Mouse (Mus musculus) MEL (cell line): Measurements from ENCODE around the gene Spag9. TPM values are rescaled to one million over a fixed set of nuclear protein-coding genes. Genes with fewer than 3 reads are reported as not detected.
A peak's percentile ranks its signal among the peaks of the same experiment; 100 is the strongest.

Source experiments
- DNase-seq: peaks from one replicate; pipeline ENCODE4 v3.0.0; 2011; ENCODE audit warnings: low read depth, low spot score
- H3K27ac ChIP-seq: 2 replicates; pipeline ENCODE4 v1.5.1; 2012; ENCODE audit warnings: low read depth, mild to moderate bottlenecking, control low read depth, low read length, moderate library complexity; ENCODE audit not compliant: control insufficient read depth
- H3K27me3 ChIP-seq, 2 experiments: fragments of 150-350 bp in 1 of 2; sonication (generic) in 1 of 2; 2 replicates each; pipeline ENCODE4 v1.6.1; 2012; ENCODE audit warnings: low read length in 2 of 2, mild to moderate bottlenecking in 2 of 2, improper control_type of control experiment in 1 of 2, moderate library complexity in 1 of 2; ENCODE audit not compliant: insufficient read depth in 2 of 2, control insufficient read depth in 1 of 2
- H3K36me3 ChIP-seq, 2 experiments: 2 replicates each; pipeline ENCODE4 v1.6.1; 2012 to 2014; ENCODE audit warnings: low read length in 2 of 2, improper control_type of control experiment in 1 of 2, inconsistent platforms in 1 of 2, mild to moderate bottlenecking in 1 of 2; ENCODE audit not compliant: insufficient read depth in 2 of 2, control insufficient read depth in 1 of 2
- H3K4me1 ChIP-seq, 2 experiments: fragments of 150-350 bp in 1 of 2; sonication (generic) in 1 of 2; 2 replicates each; pipeline ENCODE4 v1.6.1; 2012; ENCODE audit warnings: low read length in 2 of 2, improper control_type of control experiment in 1 of 2, mild to moderate bottlenecking in 1 of 2; ENCODE audit not compliant: insufficient read depth in 2 of 2, control insufficient read depth in 1 of 2
- H3K4me3 ChIP-seq, 2 experiments: fragments of 150-350 bp in 1 of 2; sonication (generic) in 1 of 2; 2 replicates each; pipeline ENCODE4 v1.5.1; 2012; ENCODE audit warnings: low read depth in 2 of 2, low read length in 2 of 2, mild to moderate bottlenecking in 2 of 2, moderate library complexity in 2 of 2, control low read depth in 1 of 2, improper control_type of control experiment in 1 of 2; ENCODE audit not compliant: control insufficient read depth in 1 of 2, insufficient read depth in 1 of 2
- H3K79me2 ChIP-seq: 2 replicates; pipeline ENCODE4 v1.6.1; 2012; ENCODE audit warnings: mild to moderate bottlenecking, low read length, moderate library complexity; ENCODE audit not compliant: control insufficient read depth, poor library complexity, insufficient read depth
- H3K9ac ChIP-seq: 2 replicates; pipeline ENCODE4 v1.6.1; 2012; ENCODE audit warnings: low read depth, mild to moderate bottlenecking, control low read depth, low read length, moderate library complexity; ENCODE audit not compliant: control insufficient read depth, poor library complexity, severe bottlenecking
- H3K9me3 ChIP-seq: fragments of 150-350 bp; sonication (generic); replicated peaks from 2 replicates; pipeline ENCODE4 v1.6.1; 2012; ENCODE audit warnings: mild to moderate bottlenecking, low read length, improper control_type of control experiment, moderate library complexity; ENCODE audit not compliant: insufficient read depth
- CHD2 ChIP-seq: IDR thresholded peaks from 2 replicates; pipeline ENCODE4 v1.6.1; 2011; ENCODE audit warnings: low read length, improper control_type of control experiment
- CTCF ChIP-seq, 3 experiments: IDR thresholded peaks in 2 of 3; conservative IDR thresholded peaks in 1 of 3; 2 replicates each; pipeline ENCODE4 v1.5.1; 2011 to 2012; ENCODE audit warnings: low read length in 3 of 3, low read depth in 2 of 3, mild to moderate bottlenecking in 2 of 3, improper control_type of control experiment in 1 of 3, inconsistent platforms in 1 of 3, mixed read lengths in 1 of 3, moderate library complexity in 1 of 3; ENCODE audit not compliant: control insufficient read depth in 1 of 3, insufficient read depth in 1 of 3, poor library complexity in 1 of 3, severe bottlenecking in 1 of 3
- ETS1 ChIP-seq: IDR thresholded peaks from 2 replicates; pipeline ENCODE4 v1.6.1; 2012; ENCODE audit warnings: low read depth, mild to moderate bottlenecking, inconsistent platforms, low read length, improper control_type of control experiment, moderate library complexity
- MEF2A ChIP-seq: IDR thresholded peaks from 2 replicates; pipeline ENCODE4 v1.6.1; 2014; ENCODE audit warnings: low read depth, mild to moderate bottlenecking, inconsistent platforms, low read length, improper control_type of control experiment; ENCODE audit not compliant: poor library complexity, insufficient replicate concordance, severe bottlenecking; ENCODE audit errors: extremely low read depth
- MYC ChIP-seq: IDR thresholded peaks from 2 replicates; pipeline ENCODE4 v1.6.1; 2011; ENCODE audit warnings: low read depth, mild to moderate bottlenecking, low read length, improper control_type of control experiment, moderate library complexity
- NRF1 ChIP-seq: IDR thresholded peaks from 2 replicates; pipeline ENCODE4 v1.6.1; 2014; ENCODE audit warnings: low read depth, mild to moderate bottlenecking, inconsistent platforms, low read length, improper control_type of control experiment, moderate library complexity; ENCODE audit not compliant: poor library complexity, insufficient read depth, severe bottlenecking
- POLR2A ChIP-seq, 2 experiments: IDR thresholded peaks; 2 replicates each; pipeline ENCODE4 v1.6.1; 2011 to 2012; ENCODE audit warnings: low read length in 2 of 2, mild to moderate bottlenecking in 2 of 2, control low read depth in 1 of 2, improper control_type of control experiment in 1 of 2, low read depth in 1 of 2, moderate library complexity in 1 of 2; ENCODE audit not compliant: control insufficient read depth in 1 of 2, insufficient read depth in 1 of 2, poor library complexity in 1 of 2
- POLR2AphosphoS2 ChIP-seq: IDR thresholded peaks from 2 replicates; pipeline ENCODE4 v1.6.1; 2011; ENCODE audit warnings: low read length, improper control_type of control experiment
- TCF12 ChIP-seq: IDR thresholded peaks from 2 replicates; pipeline ENCODE4 v1.6.1; 2014; ENCODE audit warnings: low read depth, mild to moderate bottlenecking, inconsistent platforms, low read length, improper control_type of control experiment, moderate library complexity
- ZC3H11A ChIP-seq: IDR thresholded peaks from 2 replicates; pipeline ENCODE4 v1.6.1; 2012; ENCODE audit warnings: low read depth, mild to moderate bottlenecking, inconsistent platforms, low read length, improper control_type of control experiment
- ZKSCAN1 ChIP-seq: IDR thresholded peaks from 2 replicates; pipeline ENCODE4 v1.6.1; 2012; ENCODE audit warnings: low read depth, mild to moderate bottlenecking, inconsistent platforms, low read length, improper control_type of control experiment, moderate library complexity
- polyA plus RNA-seq, 2 experiments: library from polyadenylated mRNA; stranded (reverse) in 1 of 2; unstranded in 1 of 2; fragments of >175 nt in 1 of 2; fragments of >200 nt in 1 of 2; gene quantifications; 2 replicates each; pipeline versions ENCODE4 v1.2.1 to v1.2.4; 2012; ENCODE audit warnings: low replicate concordance in 2 of 2, low read depth in 1 of 2; ENCODE audit not compliant: insufficient read length in 2 of 2, insufficient read depth in 1 of 2, missing spikeins in 1 of 2
- total RNA-seq: library from RNA; depleted of rRNA; stranded (reverse); fragments of 300-350 nt; gene quantifications from 2 replicates; pipeline ENCODE4 v1.2.3, GENCODE M21; 2012

Gene Spag9
- total and polyA plus RNA-seq, 3 experiments, result 18.9 to 279 (median 20.6) TPM

- DNase-seq, result no peak
- no peak for TF ChIP-seq POLR2AphosphoS2
- H3K9ac ChIP-seq, result peak overlapping the region; percentile 56; the same call in 1 of the 2 replicates
- H3K4me1 ChIP-seq, result peaks cover 4 to 14% of the 10 kb centered on the region in 2 experiments
- peak overlapping the region in 1 of 2 experiments; percentile 52; a peak in 2 of 4 replicates for H3K4me3 ChIP-seq
- peaks cover 31% of the 10 kb centered on the region for H3K79me2 ChIP-seq
- H3K27ac ChIP-seq, result no peak overlapping the region
- peaks cover 8 to 27% of the 10 kb centered on the region in 2 experiments for H3K36me3 ChIP-seq
- no peaks in the 10 kb centered on the region for H3K9me3 ChIP-seq
- peaks cover 0 to 3% of the 10 kb centered on the region in 2 experiments; a peak in 2 of 4 replicates for H3K27me3 ChIP-seq
These were observed 26.7 kb upstream of the Spag9 start for GRCm38 (mm10) chr11:93969171-93969570.

- Histone ChIP-seq H3K4me1 (peaks cover 4 to 14% of the 10 kb centered on the region in 2 experiments), H3K36me3 (peaks cover 6 to 21% of the 10 kb centered on the region in 2 experiments), H3K9me3 (no peaks in the 10 kb centered on the region), H3K4me3 (no peak overlapping the region), H3K9ac (no peak overlapping the region), H3K27me3 (peaks cover 2 to 3% of the 10 kb centered on the region in 2 experiments; a peak in 3 of 4 replicates), H3K27ac (no peak overlapping the region), H3K79me2 (peaks cover 29% of the 10 kb centered on the region)
- no peak for DNase-seq
- TF ChIP-seq MEF2A, result no peak
- no peak for TF ChIP-seq POLR2A (IDR thresholded peaks at IDR 0.05; ENCODE audit: control insufficient read depth in 1 of 2, insufficient read depth in 1 of 2, low read depth in 1 of 2, low read length in 2 of 2, poor library complexity in 1 of 2)
- TF ChIP-seq ZC3H11A, result no peak
These were observed 26.1 kb upstream of the Spag9 start for GRCm38 (mm10) chr11:93969799-93970198.

GRCm38 (mm10) chr11:93972951-93973350, 22.9 kb upstream of the Spag9 start:
- H3K9ac ChIP-seq, result no peak overlapping the region
- no peaks in the 10 kb centered on the region; a peak in 1 of 4 replicates for H3K4me1 ChIP-seq
- no peak overlapping the region for H3K4me3 ChIP-seq
- DNase-seq, result no peak
- H3K9me3 ChIP-seq, result no peaks in the 10 kb centered on the region
- H3K27ac ChIP-seq, result no peak overlapping the region
- TF ChIP-seq TCF12 (no peak), CHD2 (no peak), ETS1 (no peak), CTCF (IDR thresholded peaks at IDR 0.05 in 2 of 3, conservative IDR thresholded peaks at IDR 0.05 in 1 of 3; ENCODE audit: control insufficient read depth in 1 of 3, insufficient read depth in 1 of 3, low read depth in 2 of 3, low read length in 3 of 3, poor library complexity in 1 of 3, severe bottlenecking in 1 of 3) (no peak), ZKSCAN1 (no peak), MYC (no peak), NRF1 (no peak)
- no peaks in the 10 kb centered on the region for H3K36me3 ChIP-seq
- H3K27me3 ChIP-seq, result peaks cover 2 to 3% of the 10 kb centered on the region in 2 experiments; a peak in 3 of 4 replicates
- H3K79me2 ChIP-seq, result peaks cover 1% of the 10 kb centered on the region
